Mouse (Mus musculus) frontal cortex, postnatal 14 days (tissue): ENCODE results near the gene Evc2.

Source experiments
- DNase-seq, 2 experiments: peaks; one replicate each; pipeline ENCODE4 v3.0.0; 2022; ENCODE audit warnings: low spot score in 2 of 2

Gene Evc2

GRCm38 (mm10) chr5:37472025-37472608, 133.8 kb downstream of the Evc2 start:
- no peak for DNase-seq
